Mouse (Mus musculus) C3H10T1/2 (cell line): ENCODE results near the gene Ints11. TPM values are rescaled to one million over a fixed set of nuclear protein-coding genes. Genes with fewer than 3 reads are reported as not detected.

Source experiments
- polyA plus RNA-seq, 2 experiments: library from polyadenylated mRNA; unstranded; fragments of >200 nt; fragmentation: generic; extraction: Trizol; gene quantifications; one replicate each; pipeline ENCODE4 v1.2.1; 2012; ENCODE audit warnings: missing spikeins in 2 of 2

The Ints11 gene
- 10 to 100 TPM; 35.5 to 51.4 TPM for polyA plus RNA-seq

DNA sequence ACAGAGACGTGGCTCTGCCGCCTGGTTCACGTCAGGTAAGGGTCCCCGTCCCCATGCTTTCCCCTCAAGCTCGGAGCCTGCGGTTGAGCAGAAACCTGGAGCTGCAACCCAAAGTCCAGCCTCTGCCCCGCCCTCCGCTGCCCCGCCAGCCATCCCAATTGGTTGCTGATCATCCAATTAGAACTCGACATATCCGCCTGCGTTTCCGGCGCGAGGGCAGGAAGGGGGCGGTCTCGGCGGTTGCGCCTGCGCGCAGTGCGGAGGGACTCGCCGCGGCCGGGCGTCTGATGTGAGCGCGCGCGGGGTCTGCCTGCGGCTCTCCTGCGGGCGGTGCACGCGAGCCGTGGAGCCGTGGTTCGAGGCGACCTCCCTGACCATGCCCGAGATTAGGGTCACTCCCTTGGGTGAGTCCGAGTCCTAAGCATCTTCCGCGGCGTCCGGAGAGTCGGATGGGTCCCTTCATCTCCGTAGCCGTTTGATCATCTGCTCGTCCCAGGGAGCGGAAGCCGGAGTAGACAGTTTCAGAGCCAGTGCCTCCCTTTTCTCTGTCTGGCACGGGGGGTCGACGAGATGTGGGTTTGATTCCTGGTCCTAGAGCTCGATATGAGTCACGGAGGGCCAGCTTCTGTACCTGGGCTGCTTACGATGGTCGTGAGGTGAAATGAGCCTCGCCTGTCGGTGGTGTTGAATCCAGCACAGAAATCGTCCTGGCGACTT lies at the start of gene Ints11, which contains the start of gene Cptp:
Gene Ints11, plus strand, starts transcription at position 230 of the 717 bp plus-strand sequence.
Gene Cptp, minus strand, starts transcription at position 124 of the 717 bp plus-strand sequence.

DNA sequence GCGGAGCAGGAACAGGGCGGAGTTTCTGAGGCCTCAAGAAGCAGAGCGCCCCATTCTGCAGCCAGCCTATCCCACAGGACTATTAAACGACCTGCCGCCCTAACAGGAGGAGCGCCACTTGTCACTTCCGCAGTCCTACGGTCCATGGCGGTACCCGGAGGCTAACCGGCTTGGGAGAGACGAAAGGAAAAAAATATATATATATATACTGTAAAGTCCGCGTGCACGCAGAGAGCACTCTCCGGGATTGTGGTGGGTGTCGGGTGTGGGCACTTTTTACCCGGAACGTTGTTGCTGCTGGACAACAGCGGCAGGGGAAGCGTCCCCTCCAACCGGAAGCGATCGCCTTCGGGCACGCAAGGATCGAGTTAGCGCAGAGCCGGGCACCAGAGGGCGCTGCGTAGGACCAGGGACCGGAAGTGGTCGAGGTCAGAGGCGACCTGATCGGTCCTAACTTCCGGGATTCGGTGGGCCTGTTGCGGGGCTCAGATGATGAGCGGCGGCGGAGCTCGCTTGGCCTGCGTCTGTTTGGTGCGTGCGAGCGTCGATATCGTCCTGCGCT lies 38.1 kb upstream of the Ints11 start, which contains the start of gene Aurkaip1:
Gene Aurkaip1, plus strand, starts transcription at position 68 of the 562 bp plus-strand sequence.

DNA sequence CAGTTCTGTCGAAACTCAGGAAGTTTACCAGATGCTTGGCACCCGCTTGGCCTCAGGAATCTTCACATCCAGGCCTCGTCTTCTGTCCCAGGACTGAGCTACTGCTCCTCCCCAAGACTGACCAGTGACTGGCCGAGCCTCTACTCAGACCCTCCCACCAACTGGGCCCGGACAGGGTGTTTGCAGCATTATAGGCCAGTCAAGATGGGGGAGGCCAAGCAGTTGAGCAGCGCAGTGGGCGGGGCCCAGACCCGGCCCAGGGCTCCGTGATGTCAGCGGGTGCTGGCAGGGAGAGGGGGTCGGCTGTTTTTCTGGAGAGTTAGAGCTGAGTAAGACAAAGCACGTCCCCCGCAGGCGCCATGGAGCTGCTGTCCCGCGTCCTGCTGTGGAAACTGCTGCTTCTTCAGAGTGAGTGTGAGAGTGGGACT lies 29.8 kb upstream of the Ints11 start, which contains the start of gene Mxra8:
Gene Mxra8, plus strand, starts transcription at position 198 of the 428 bp plus-strand sequence.

DNA sequence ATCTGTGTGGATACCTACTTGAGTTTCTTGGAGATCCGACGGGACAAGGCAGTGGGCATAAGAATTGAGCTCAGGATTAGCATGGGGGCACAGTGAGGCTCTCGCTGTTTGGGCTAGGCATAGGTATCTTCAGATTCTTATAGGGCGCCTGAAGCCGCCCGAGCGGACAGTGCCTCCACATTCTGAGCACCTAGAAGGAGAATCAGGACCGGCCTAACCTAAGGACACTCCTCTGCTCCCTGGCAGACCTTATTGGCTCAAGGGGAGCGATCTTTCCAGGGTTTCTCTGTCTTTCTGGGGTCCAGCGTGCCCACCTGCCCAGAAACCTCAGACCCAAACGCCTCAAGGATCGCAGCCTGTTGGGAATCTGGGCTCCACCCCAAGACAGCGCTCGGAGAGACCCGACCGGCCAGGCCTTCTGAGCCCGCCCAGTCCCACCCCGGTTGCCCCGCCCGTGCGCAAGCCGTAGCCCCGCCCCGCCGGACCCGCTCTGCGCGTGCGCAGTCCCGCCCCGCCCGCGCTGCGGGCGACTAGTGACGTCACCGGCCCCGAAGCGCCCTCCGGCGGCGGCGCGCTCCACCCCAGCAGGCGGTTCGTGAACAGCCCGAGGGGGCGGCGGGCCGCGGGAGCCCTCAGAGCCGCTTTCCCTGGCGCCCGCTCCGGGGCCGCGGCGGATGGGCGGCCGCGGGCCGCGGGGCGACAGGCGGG lies 22.3 kb upstream of the Ints11 start, which contains the start of gene Dvl1:
Gene Dvl1, plus strand, starts transcription at position 532 of the 708 bp plus-strand sequence.

DNA sequence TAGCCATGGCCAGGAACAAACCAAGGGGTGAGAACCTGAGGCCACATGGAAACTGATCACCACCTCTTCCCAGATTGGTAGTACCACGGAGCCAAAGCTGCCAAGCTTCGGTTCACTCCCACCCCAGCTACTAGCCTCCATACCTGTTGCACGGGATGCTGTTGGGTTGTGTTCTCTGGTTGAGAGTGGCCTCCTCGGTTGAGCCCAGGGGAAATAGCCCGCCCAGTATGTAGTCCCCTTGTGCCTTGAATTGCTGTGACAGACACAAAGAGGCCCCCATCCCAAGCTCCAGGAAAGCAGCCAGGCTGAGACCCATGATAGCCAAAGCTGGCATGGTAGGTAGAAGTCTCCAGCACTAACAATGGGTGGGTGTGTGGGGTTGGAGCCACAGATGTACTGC lies 6.3 kb upstream of the Ints11 start, which contains the start of gene Tas1r3:
Gene Tas1r3, minus strand, starts transcription at position 362 of the 400 bp plus-strand sequence.

DNA sequence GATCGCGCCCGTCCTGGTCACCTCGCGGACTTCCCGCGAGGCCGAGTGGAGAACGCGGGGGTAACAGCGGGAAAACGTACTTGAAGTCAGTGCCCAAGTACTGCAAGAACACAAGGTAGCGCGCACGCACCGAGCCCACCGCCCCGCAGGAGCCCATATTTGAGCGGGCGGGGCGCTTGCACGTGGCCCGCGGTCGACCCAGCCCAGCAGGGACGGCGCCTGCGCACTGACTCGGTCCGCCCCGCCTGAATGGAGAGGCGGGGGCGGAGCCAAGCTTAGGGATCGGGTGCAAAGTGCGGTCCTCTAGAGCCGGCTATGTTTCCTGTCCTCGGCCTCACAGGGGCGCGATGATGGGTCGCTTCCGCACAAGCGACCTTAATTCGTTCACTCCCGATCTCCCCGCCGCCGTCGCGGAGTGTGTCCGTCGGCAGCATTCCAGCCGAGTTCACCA lies 22.2 kb downstream of the Ints11 start, which contains the start of the genes Pusl1 and Acap3:
Gene Pusl1, minus strand, starts transcription at position 231 of the 451 bp plus-strand sequence.
Gene Acap3, plus strand, starts transcription at position 272 of the 451 bp plus-strand sequence.

Other genes with a start within 250 kb of the Ints11 start
- 10 to 100 TPM; 15.6 to 33.6 TPM for gene Cdk11b, start 244.7 kb upstream of the Ints11 start, polyA plus RNA-seq
- not detected for gene Gm10563, start 224.1 kb upstream of the Ints11 start, polyA plus RNA-seq
- gene Mmp23, start 216.2 kb upstream of the Ints11 start, polyA plus RNA-seq: 1 to 10 TPM in 1 of 2 experiments, under 1 TPM in 1; 0.05 to 1.8 TPM
- gene Mib2, start 200.3 kb upstream of the Ints11 start, polyA plus RNA-seq: 10 to 100 TPM in 1 of 2 experiments, 1 to 10 TPM in 1; 8.5 to 42.3 TPM
- gene Fndc10, start 175.2 kb upstream of the Ints11 start, polyA plus RNA-seq: 10 to 100 TPM; 12.0 to 17.9 TPM
- 10 to 100 TPM; 45.5 to 49.1 TPM for gene Ssu72, start 164.7 kb upstream of the Ints11 start, polyA plus RNA-seq
- gene Tmem240, start 134.7 kb upstream of the Ints11 start, polyA plus RNA-seq: 1 to 10 TPM in 1 of 2 experiments, under 1 TPM in 1; 0.80 to 4.2 TPM
- 10 to 100 TPM; 24.7 to 55.2 TPM for gene Atad3a, start 108.5 kb upstream of the Ints11 start, polyA plus RNA-seq
- under 1 TPM; 0.07 to 0.22 TPM for gene Vwa1, start 94.8 kb upstream of the Ints11 start, polyA plus RNA-seq
- under 1 TPM; 0.02 to 0.22 TPM for gene Tmem88b, start 83.7 kb upstream of the Ints11 start, polyA plus RNA-seq
- gene Ankrd65, start 79.1 kb upstream of the Ints11 start, polyA plus RNA-seq: under 1 TPM in 1 of 2 experiments, not detected in 1; 0.11 TPM
- 100 to 1,000 TPM in 1 of 2 experiments, 10 to 100 TPM in 1; 99.5 to 291 TPM for gene Mrpl20, start 66.7 kb upstream of the Ints11 start, polyA plus RNA-seq
- gene Ccnl2, start 57.1 kb upstream of the Ints11 start, polyA plus RNA-seq: 10 to 100 TPM in 1 of 2 experiments, 1 to 10 TPM in 1; 2.5 to 27.9 TPM
- gene Aurkaip1, start 38.3 kb upstream of the Ints11 start, polyA plus RNA-seq: 100 to 1,000 TPM; 146 to 151 TPM
- gene Mxra8, start 29.9 kb upstream of the Ints11 start, polyA plus RNA-seq: 100 to 1,000 TPM in 1 of 2 experiments, 10 to 100 TPM in 1; 26.1 to 264 TPM
- gene Dvl1, start 22.1 kb upstream of the Ints11 start, polyA plus RNA-seq: 10 to 100 TPM; 14.7 to 39.5 TPM
- under 1 TPM; 0.04 to 0.32 TPM for gene Tas1r3, start 6.2 kb upstream of the Ints11 start, polyA plus RNA-seq
- gene Cptp, start 106 bp upstream of the Ints11 start, polyA plus RNA-seq: 10 to 100 TPM; 10.4 to 13.3 TPM
- gene Pusl1, start 22.2 kb downstream of the Ints11 start, polyA plus RNA-seq: 10 to 100 TPM in 1 of 2 experiments, 1 to 10 TPM in 1; 9.1 to 14.4 TPM
- gene Acap3, start 22.3 kb downstream of the Ints11 start, polyA plus RNA-seq: 10 to 100 TPM; 13.3 to 20.0 TPM
- 10 to 100 TPM; 35.8 to 37.0 TPM for gene Ube2j2, start 74.3 kb downstream of the Ints11 start, polyA plus RNA-seq
- gene C1qtnf12, start 92.8 kb downstream of the Ints11 start, polyA plus RNA-seq: 1 to 10 TPM; 2.1 to 3.6 TPM
- 1 to 10 TPM; 1.9 to 4.3 TPM for gene B3galt6, start 123.1 kb downstream of the Ints11 start, polyA plus RNA-seq
- gene Sdf4, start 123.3 kb downstream of the Ints11 start, polyA plus RNA-seq: 100 to 1,000 TPM; 121 to 177 TPM
- 1 to 10 TPM in 1 of 2 experiments, under 1 TPM in 1; 0.16 to 1.3 TPM for gene Tnfrsf4, start 144.3 kb downstream of the Ints11 start, polyA plus RNA-seq
- gene Tnfrsf18, start 156.6 kb downstream of the Ints11 start, polyA plus RNA-seq: 1 to 10 TPM in 1 of 2 experiments, under 1 TPM in 1; 0.08 to 1.6 TPM
- gene Ttll10, start 189.9 kb downstream of the Ints11 start, polyA plus RNA-seq: under 1 TPM in 1 of 2 experiments, not detected in 1; 0.08 TPM
- 10 to 100 TPM in 1 of 2 experiments, 1 to 10 TPM in 1; 5.3 to 22.4 TPM for gene 9430015G10Rik, start 240.4 kb downstream of the Ints11 start, polyA plus RNA-seq